24 mouse cellular contexts compared by ENCODE assay signal in the genomic region with DNA sequence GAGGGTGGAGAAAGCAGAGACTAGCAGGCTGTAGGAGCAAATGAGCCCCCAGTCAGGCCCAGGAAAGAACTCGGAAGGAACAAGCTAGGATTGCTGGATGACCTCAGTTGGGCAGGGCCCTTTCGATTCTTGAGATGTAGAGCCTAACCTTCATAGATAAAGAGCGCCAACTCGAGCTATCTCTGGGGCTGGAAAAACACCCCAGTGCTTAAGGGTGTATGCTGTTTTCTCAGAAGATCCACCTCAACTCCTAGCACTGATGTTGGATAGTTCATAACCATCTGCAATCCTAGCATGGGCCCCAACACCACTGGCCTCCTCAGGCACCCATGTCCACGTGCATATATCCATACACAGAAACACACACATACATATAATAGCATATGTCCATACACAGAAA. TPM values are rescaled to one million over a fixed set of nuclear protein-coding genes. Genes with fewer than 3 reads are reported as not detected.
DNase-seq lines count a peak whose midpoint lies in the region; ATAC-seq and TF ChIP-seq lines count a peak whose summit lies in the region.
"Had no signal": no experiment of that assay in that cellular context is flagged by ENCODE, and none has a peak within 500 bp of the region (broad histone marks: within the 10 kb centered on the region; RNA-seq: fewer than 3 reads in every experiment).

No protein-coding gene starts in this region.

- peak; percentile 37 for DNase-seq in gastrocnemius, adult 2 months
- no peak for DNase-seq in gastrocnemius, postnatal 10 days
- no peak for DNase-seq in stomach, postnatal 0 days (ENCODE audit: low spot score)
- DNase-seq in left cerebral cortex, adult 2 months (ENCODE audit: extremely low spot score in 1 of 2, low spot score in 2 of 2) = no peak
- DNase-seq in ovary, adult 18-20 months (ENCODE audit: low spot score) = no peak
- DNase-seq: adrenal gland, adult 2 months; cerebellum, adult 8-10 months; forebrain, postnatal 0 days; kidney, adult 11 months; kidney, postnatal 4 days; layer of hippocampus, postnatal 36 days; thymus, postnatal 14 days had no signal

- ATAC-seq in stomach, embryonic 15.5 days (ENCODE audit: insufficient read depth, low FRiP score, low read depth) = peak; percentile 32; the same call in 1 of the 2 replicates
- no peak for ATAC-seq in stomach, postnatal 0 days (ENCODE audit: low FRiP score, low TSS enrichment)
- ATAC-seq in erythroid progenitor cell, adult 5-6 weeks (replicated peaks; ENCODE audit: low FRiP score, poor library complexity, severe bottlenecking) = peak; percentile 75
- ATAC-seq: forebrain, postnatal 0 days; hindbrain, embryonic 16.5 days; midbrain, embryonic 16.5 days had no signal

- H3K9me3 ChIP-seq in stomach, embryonic 15.5 days = no peaks in the 10 kb centered on the region
- no peaks in the 10 kb centered on the region for H3K9me3 ChIP-seq in stomach, postnatal 0 days (ENCODE audit: control insufficient read depth, low read length)
- H3K9me3 ChIP-seq: lung, embryonic 15.5 days had no signal

- H3K4me2 ChIP-seq in stomach, embryonic 15.5 days = no peak overlapping the region
- H3K4me2 ChIP-seq in stomach, postnatal 0 days (replicated peaks; ENCODE audit: low read depth) = no peak overlapping the region
- H3K4me2 ChIP-seq: lung, embryonic 15.5 days had no signal

- H3K4me1 ChIP-seq in stomach, embryonic 15.5 days = peaks cover 27% of the 10 kb centered on the region
- H3K4me1 ChIP-seq in stomach, postnatal 0 days (replicated peaks; ENCODE audit: control insufficient read depth, insufficient read depth) = peaks cover 2% of the 10 kb centered on the region; the same call in 1 of the 2 replicates

- H3K4me3 ChIP-seq in gastrocnemius, adult 2 months = no peak overlapping the region
- H3K4me3 ChIP-seq in stomach, embryonic 15.5 days (replicated peaks) = no peak overlapping the region
- no peak overlapping the region for H3K4me3 ChIP-seq in stomach, postnatal 0 days (ENCODE audit: low read depth, low read length)
- no peak overlapping the region for H3K4me3 ChIP-seq in macrophage (ENCODE audit: inconsistent target)
- no peak overlapping the region for H3K4me3 ChIP-seq in left cerebral cortex, adult 2 months
- H3K4me3 ChIP-seq: lung, embryonic 15.5 days had no signal

- intact Hi-C loops in gastrocnemius, adult 2 months (cut with DNase I) = loop anchor here (2.0 to 5.0 kb wide), 2 partner anchors 19 to 45 kb away; no protein-coding TSS in a partner anchor
- intact Hi-C loops in left cerebral cortex, adult 2 months (cut with DNase I) = no loop called here

- TF ChIP-seq EP300 in stomach, postnatal 0 days (optimal IDR thresholded peaks at IDR 0.05) = no peak

- no peaks in the 10 kb centered on the region for H3K27me3 ChIP-seq in stomach, embryonic 15.5 days (replicated peaks)
- H3K27me3 ChIP-seq in stomach, postnatal 0 days (ENCODE audit: control insufficient read depth, insufficient read depth, low read length) = no peaks in the 10 kb centered on the region
- H3K27me3 ChIP-seq: lung, embryonic 15.5 days had no signal

- H3K9ac ChIP-seq in stomach, embryonic 15.5 days = no peak overlapping the region
- H3K9ac ChIP-seq in stomach, postnatal 0 days (ENCODE audit: low read length) = no peak overlapping the region
- H3K9ac ChIP-seq: forebrain, postnatal 0 days; lung, embryonic 15.5 days had no signal

- H3K79me2 ChIP-seq in macrophage (ENCODE audit: inconsistent target) = no peaks in the 10 kb centered on the region

- 87% methylated on average over 5 of the region's 5 CpGs for WGBS in stomach, embryonic 15.5 days
- 77% methylated on average over 5 of the region's 5 CpGs for WGBS in stomach, postnatal 0 days
- WGBS in macrophage (ENCODE audit: missing documents) = 87% methylated on average over 5 of the region's 5 CpGs

- no peaks in the 10 kb centered on the region for H3K36me3 ChIP-seq in stomach, embryonic 15.5 days
- H3K36me3 ChIP-seq in stomach, postnatal 0 days (ENCODE audit: control insufficient read depth, insufficient read depth, low read length) = no peaks in the 10 kb centered on the region
- no peaks in the 10 kb centered on the region for H3K36me3 ChIP-seq in macrophage (ENCODE audit: inconsistent target)
- H3K36me3 ChIP-seq: lung, embryonic 15.5 days had no signal

- TF ChIP-seq CTCF in gastrocnemius, adult 2 months (IDR thresholded peaks at IDR 0.05) = no peak
- no peak for TF ChIP-seq CTCF in stomach, postnatal 0 days (IDR thresholded peaks at IDR 0.05; ENCODE audit: low read depth)
- no peak for TF ChIP-seq CTCF in left cerebral cortex, adult 2 months (IDR thresholded peaks at IDR 0.05)

- H3K27ac ChIP-seq in gastrocnemius, adult 2 months = peak overlapping the region; percentile 88
- no peak overlapping the region for H3K27ac ChIP-seq in stomach, embryonic 15.5 days
- no peak overlapping the region for H3K27ac ChIP-seq in stomach, postnatal 0 days (replicated peaks)
- peak overlapping the region; percentile 99 for H3K27ac ChIP-seq in macrophage
- no peak overlapping the region for H3K27ac ChIP-seq in left cerebral cortex, adult 2 months
- H3K27ac ChIP-seq: lung, embryonic 15.5 days had no signal

RNA-seq across cellular contexts. Expression of a gene that starts 15.5 kb away (rescaled TPM):
- total RNA-seq in gastrocnemius, adult 2 months (2021) = not detected
- not detected for total RNA-seq in gastrocnemius, postnatal 10 days (2021)
- not detected in 2 replicates for polyA plus RNA-seq in stomach, embryonic 15.5 days (2015; fragmentation: Nextera tagmentation; extraction: Ambion mirVana)
- not detected in 2 replicates for polyA plus RNA-seq in stomach, postnatal 0 days (2015; fragmentation: Nextera tagmentation; extraction: Ambion mirVana)
- not detected in 2 replicates for total RNA-seq in erythroid progenitor cell, adult 5-6 weeks (2015; ENCODE audit: low replicate concordance)
- total RNA-seq in erythroid progenitor cell, adult 5-6 weeks (2017; ENCODE audit: low replicate concordance) = not detected in 2 replicates
- not detected for total RNA-seq in macrophage (2018; cell fraction: chromatin; rRNA removed)
- not detected for total RNA-seq in macrophage (2018; cell fraction: cytosol; rRNA removed)
- not detected for total RNA-seq in macrophage (2018; cell fraction: nucleus; rRNA removed)
- polyA plus RNA-seq in macrophage (2018) = not detected in 3 replicates
- not detected for total RNA-seq in left cerebral cortex, adult 2 months (2021)
- total RNA-seq: adrenal gland, adult 2 months; forebrain, postnatal 0 days; gastrocnemius, adult 8-10 months; heart, postnatal 10 days; layer of hippocampus, postnatal 36 days; megakaryocyte, adult 5-6 weeks had no signal
- polyA plus RNA-seq: adrenal gland, adult 2 months; brain, embryonic 14.5 days; forebrain, postnatal 0 days; hindbrain, embryonic 16.5 days; limb, embryonic 11.5 days; lung, embryonic 15.5 days; midbrain, embryonic 16.5 days; neural tube, embryonic 11.5 days had no signal

RNA-seq across cellular contexts. Expression of a gene that starts 21.7 kb away (rescaled TPM):
- 10 to 100 TPM; 20.7 to 23.2 TPM for total RNA-seq in gastrocnemius, adult 2 months (2021)
- 10 to 100 TPM; 39.7 to 52.4 TPM for total RNA-seq in gastrocnemius, postnatal 10 days (2021)
- 49.2 and 49.8 TPM in 2 replicates for polyA plus RNA-seq in stomach, embryonic 15.5 days (2015; fragmentation: Nextera tagmentation; extraction: Ambion mirVana)
- polyA plus RNA-seq in stomach, postnatal 0 days (2015; fragmentation: Nextera tagmentation; extraction: Ambion mirVana) = 24.3 and 25.7 TPM in 2 replicates
- total RNA-seq in erythroid progenitor cell, adult 5-6 weeks (2015; ENCODE audit: low replicate concordance) = 188 and 216 TPM in 2 replicates
- total RNA-seq in erythroid progenitor cell, adult 5-6 weeks (2017; ENCODE audit: low replicate concordance) = 249 and 271 TPM in 2 replicates
- 100 to 1,000 TPM in 15 of 26 experiments, 10 to 100 TPM in 11; 30.7 to 237 (median 121) TPM for total RNA-seq in macrophage (2018; cell fraction: chromatin; rRNA removed)
- total RNA-seq in macrophage (2018; cell fraction: cytosol; rRNA removed) = 10 to 100 TPM; 21.0 to 83.6 (median 68.2) TPM
- total RNA-seq in macrophage (2018; cell fraction: nucleus; rRNA removed) = 100 to 1,000 TPM in 11 of 26 experiments, 10 to 100 TPM in 15; 32.4 to 243 (median 74.9) TPM
- polyA plus RNA-seq in macrophage (2018) = 49.5 to 59.1 TPM (median 51.3 TPM) in 3 replicates
- total RNA-seq in left cerebral cortex, adult 2 months (2021) = 10 to 100 TPM; 51.4 to 56.6 TPM

Comparison
In these comparisons a context has a peak if more than half of its experiments do, and no peak if none do; other contexts are left out.
1. H3K27ac ChIP-seq: peak in gastrocnemius, adult 2 months (single experiment) and macrophage (single experiment); none in stomach, embryonic 15.5 days (single experiment), stomach, postnatal 0 days (single experiment) and left cerebral cortex, adult 2 months (single experiment).